Comparison of ENCODE assay signal across 27 mouse cellular contexts in the genomic region with DNA sequence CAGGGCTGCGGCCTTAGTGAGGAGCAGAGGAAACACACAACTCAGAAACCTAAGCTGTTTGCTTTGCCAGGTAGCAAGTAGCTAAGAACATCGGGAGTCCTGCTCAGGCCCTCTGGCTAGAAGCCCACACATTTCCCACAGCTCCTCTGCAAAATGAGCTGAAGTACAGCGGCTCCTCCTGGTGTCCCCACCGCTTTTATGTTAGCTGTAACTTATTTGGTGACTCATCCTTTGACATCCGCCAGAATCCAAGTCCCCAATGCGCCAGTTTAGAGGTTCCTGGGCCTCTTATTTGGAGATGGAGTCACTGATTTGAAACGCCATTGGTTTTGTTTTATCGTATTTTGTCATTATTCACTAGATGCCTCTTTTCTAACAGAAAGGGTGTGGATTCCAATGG. TPM values are rescaled to one million over a fixed set of nuclear protein-coding genes. Genes with fewer than 3 reads are reported as not detected.
DNase-seq lines count a peak whose midpoint lies in the region; ATAC-seq and TF ChIP-seq lines count a peak whose summit lies in the region.
"Had no signal": no experiment of that assay in that cellular context is flagged by ENCODE, and none has a peak within 500 bp of the region (broad histone marks: within the 10 kb centered on the region; RNA-seq: fewer than 3 reads in every experiment).

No protein-coding gene starts in this region.

- H3K4me3 ChIP-seq in heart, postnatal 0 days (ENCODE audit: low read depth, low read length) = no peak overlapping the region
- H3K4me3 ChIP-seq: embryonic facial prominence, embryonic 15.5 days; forebrain, embryonic 12.5 days; hindbrain, embryonic 15.5 days; limb, embryonic 12.5 days; stomach, embryonic 15.5 days had no signal

- no peak for ATAC-seq in heart, postnatal 0 days (ENCODE audit: insufficient read depth, low read depth)
- ATAC-seq: intestine, postnatal 0 days; midbrain, embryonic 16.5 days had no signal

- H3K36me3 ChIP-seq in heart, postnatal 0 days (replicated peaks; ENCODE audit: control insufficient read depth, insufficient read depth, low read length) = no peaks in the 10 kb centered on the region
- H3K36me3 ChIP-seq: embryonic facial prominence, embryonic 15.5 days; forebrain, embryonic 12.5 days; hindbrain, embryonic 15.5 days; limb, embryonic 12.5 days; stomach, embryonic 15.5 days had no signal

- no peak overlapping the region for H3K9ac ChIP-seq in heart, postnatal 0 days (replicated peaks; ENCODE audit: low read depth, low read length)
- H3K9ac ChIP-seq: embryonic facial prominence, embryonic 15.5 days; forebrain, embryonic 12.5 days; hindbrain, embryonic 15.5 days; limb, embryonic 12.5 days; liver, embryonic 14.5 days; stomach, embryonic 15.5 days had no signal

- no peaks in the 10 kb centered on the region for H3K27me3 ChIP-seq in heart, postnatal 0 days (ENCODE audit: control insufficient read depth, insufficient read depth, low read length)
- H3K27me3 ChIP-seq: embryonic facial prominence, embryonic 15.5 days; forebrain, embryonic 12.5 days; hindbrain, embryonic 15.5 days; limb, embryonic 12.5 days; stomach, embryonic 15.5 days had no signal

- no peak for TF ChIP-seq POLR2A in brain, embryonic 14.5 days (IDR thresholded peaks at IDR 0.05; ENCODE audit: borderline replicate concordance, extremely low read depth, insufficient read depth, insufficient read length, poor library complexity, severe bottlenecking)

- no peak for TF ChIP-seq EP300 in heart, postnatal 0 days (IDR thresholded peaks at IDR 0.05; ENCODE audit: low read depth)

- TF ChIP-seq CTCF in heart, postnatal 0 days (IDR thresholded peaks at IDR 0.05; ENCODE audit: low read depth) = peak; percentile 14; the same call in 1 of the 2 replicates
- no peak for TF ChIP-seq CTCF in brain, embryonic 14.5 days (IDR thresholded peaks at IDR 0.05; ENCODE audit: borderline replicate concordance, extremely low read depth, insufficient read depth, insufficient read length)

- 69% methylated on average over 8 of the region's 8 CpGs for WGBS in heart, postnatal 0 days

- peaks cover 15% of the 10 kb centered on the region; the same call in 1 of the 2 replicates for H3K4me1 ChIP-seq in heart, postnatal 0 days (ENCODE audit: control insufficient read depth, insufficient read depth)
- H3K4me1 ChIP-seq: embryonic facial prominence, embryonic 15.5 days; forebrain, embryonic 12.5 days; hindbrain, embryonic 15.5 days; limb, embryonic 12.5 days; stomach, embryonic 15.5 days had no signal

- DNase-seq in adrenal gland, adult 2 months = peak; percentile 9
- no peak for DNase-seq in adrenal gland, postnatal 25 days
- no peak for DNase-seq in heart, postnatal 0 days (ENCODE audit: low spot score)
- no peak for DNase-seq in heart, adult 18-20 months
- DNase-seq in CD4-positive helper T cell, adult 2 months (ENCODE audit: low read depth, low spot score) = peak; percentile 79
- DNase-seq in brain, embryonic 14.5 days (ENCODE audit: low read depth) = peak; percentile 15
- no peak for DNase-seq in yolk sac, embryonic 10.5 days (ENCODE audit: low spot score)
- DNase-seq in liver = no peak
- DNase-seq: cerebellum, adult 9-11 months; heart, adult 11 months; kidney, postnatal 10 days; layer of hippocampus, adult 9-11 months; lung, postnatal 10 days; thymus, adult 2 months had no signal

- no peak overlapping the region for H3K27ac ChIP-seq in heart, postnatal 0 days (ENCODE audit: low read depth)
- H3K27ac ChIP-seq: embryonic facial prominence, embryonic 15.5 days; forebrain, embryonic 12.5 days; hindbrain, embryonic 15.5 days; limb, embryonic 12.5 days; liver, embryonic 14.5 days; stomach, embryonic 15.5 days had no signal

- H3K4me2 ChIP-seq in heart, postnatal 0 days (ENCODE audit: low read depth, low read length) = no peak overlapping the region
- H3K4me2 ChIP-seq: embryonic facial prominence, embryonic 15.5 days; forebrain, embryonic 12.5 days; hindbrain, embryonic 15.5 days; limb, embryonic 12.5 days; stomach, embryonic 15.5 days had no signal

- no peaks in the 10 kb centered on the region for H3K9me3 ChIP-seq in heart, postnatal 0 days (replicated peaks; ENCODE audit: control insufficient read depth, low read length)
- H3K9me3 ChIP-seq: embryonic facial prominence, embryonic 15.5 days; forebrain, embryonic 12.5 days; hindbrain, embryonic 15.5 days; stomach, embryonic 15.5 days had no signal

RNA-seq across cellular contexts. Expression of a gene that starts 36.6 kb away (rescaled TPM):
- total RNA-seq in adrenal gland, adult 2 months (2021) = under 1 TPM in 1 of 2 experiments, not detected in 1; 0.32 TPM
- 0.18 and 0.20 TPM in 2 replicates for polyA plus RNA-seq in adrenal gland, adult 2 months (2012; rRNA removed)
- not detected in 2 replicates for total RNA-seq in adrenal gland, postnatal 25 days (2021)
- not detected in 2 replicates for total RNA-seq in heart, postnatal 0 days (2014; rRNA removed; ENCODE audit: low replicate concordance)
- polyA plus RNA-seq in heart, postnatal 0 days (2015; fragmentation: Nextera tagmentation; extraction: Ambion mirVana) = not detected in 2 replicates
- not detected for total RNA-seq in heart, adult 18-20 months (2021)
- not detected in 2 replicates for polyA plus RNA-seq in brain, embryonic 14.5 days (2012; rRNA removed)
- total RNA-seq: heart, postnatal 25 days had no signal
- polyA plus RNA-seq: forebrain, embryonic 12.5 days; hindbrain, embryonic 15.5 days; intestine, postnatal 0 days; limb, embryonic 12.5 days; liver, embryonic 14.5 days; midbrain, embryonic 16.5 days; neural tube, embryonic 11.5 days; stomach, embryonic 15.5 days had no signal

RNA-seq across cellular contexts. Expression of a gene that starts 53.3 kb away (rescaled TPM):
- not detected for total RNA-seq in adrenal gland, adult 2 months (2021)
- 0.07 and 0.11 TPM in 2 replicates for polyA plus RNA-seq in adrenal gland, adult 2 months (2012; rRNA removed)
- total RNA-seq in adrenal gland, postnatal 25 days (2021) = not detected in 2 replicates
- 0.46 TPM in 1 of 2 replicates, not detected in the other for total RNA-seq in heart, postnatal 0 days (2014; rRNA removed; ENCODE audit: low replicate concordance)
- polyA plus RNA-seq in heart, postnatal 0 days (2015; fragmentation: Nextera tagmentation; extraction: Ambion mirVana) = not detected in 2 replicates
- not detected for total RNA-seq in heart, adult 18-20 months (2021)
- 0.14 and 0.32 TPM in 2 replicates for polyA plus RNA-seq in brain, embryonic 14.5 days (2012; rRNA removed)
- total RNA-seq: heart, postnatal 25 days; megakaryocyte, adult 5-6 weeks had no signal
- polyA plus RNA-seq: embryonic facial prominence, embryonic 15.5 days; hindbrain, embryonic 15.5 days; intestine, postnatal 0 days; limb, embryonic 12.5 days; liver, embryonic 14.5 days; midbrain, embryonic 16.5 days; neural tube, embryonic 11.5 days; spleen, adult 2 months; thymus, adult 2 months; urinary bladder, adult 2 months had no signal

Comparison
In these comparisons a context has a peak if more than half of its experiments do, and no peak if none do; other contexts are left out.
1. DNase-seq: peak in adrenal gland, adult 2 months (single experiment), CD4-positive helper T cell, adult 2 months (single experiment) and brain, embryonic 14.5 days (single experiment); none in adrenal gland, postnatal 25 days (single experiment), heart, postnatal 0 days (single experiment), heart, adult 18-20 months (0 of 2), yolk sac, embryonic 10.5 days (single experiment) and liver (single experiment).